Mouse (Mus musculus) G1E (cell line): Measurements from ENCODE around the gene Ampd2.

Experiments used
- CTCF ChIP-seq: IDR thresholded peaks from 2 replicates; pipeline ENCODE4 v1.5.1; 2012; ENCODE audit warnings: low read depth, low read length, inconsistent platforms, mixed read lengths
- GATA1 ChIP-seq: IDR thresholded peaks from 2 replicates; pipeline ENCODE4 v1.6.1; 2012; ENCODE audit warnings: borderline replicate concordance, low read length, inconsistent platforms, mixed read lengths

GRCm38 (mm10) chr3:108124131-108124530, 37.7 kb upstream of the Ampd2 start:
- TF ChIP-seq GATA1 (no peak), CTCF (no peak)
